Mouse (Mus musculus) megakaryocyte progenitor cell, adult 5-6 weeks (primary cell): Measurements from ENCODE around the gene Gpatch1. TPM values are rescaled to one million over a fixed set of nuclear protein-coding genes. Genes with fewer than 3 reads are reported as not detected.

Source experiments
- ATAC-seq: replicated peaks from 2 replicates; pipeline ENCODE4 v1.8.0; 2016; ENCODE audit warnings: mild to moderate bottlenecking, moderate TSS enrichment, inconsistent platforms; ENCODE audit not compliant: poor library complexity
- total RNA-seq, 2 experiments: library from RNA; stranded (forward) in 1 of 2; stranded (reverse) in 1 of 2; fragments of 157-497, 149-512 nt in 1 of 2; fragments of 200-1000 nt in 1 of 2; gene quantifications; 2 replicates each; pipeline versions ENCODE4 v1.2.3 to v1.2.4; 2015 to 2017

The Gpatch1 gene
- total RNA-seq (2015) (12.2 and 13.0 TPM in 2 replicates), total RNA-seq (2017) (14.0 and 17.2 TPM in 2 replicates)

DNA sequence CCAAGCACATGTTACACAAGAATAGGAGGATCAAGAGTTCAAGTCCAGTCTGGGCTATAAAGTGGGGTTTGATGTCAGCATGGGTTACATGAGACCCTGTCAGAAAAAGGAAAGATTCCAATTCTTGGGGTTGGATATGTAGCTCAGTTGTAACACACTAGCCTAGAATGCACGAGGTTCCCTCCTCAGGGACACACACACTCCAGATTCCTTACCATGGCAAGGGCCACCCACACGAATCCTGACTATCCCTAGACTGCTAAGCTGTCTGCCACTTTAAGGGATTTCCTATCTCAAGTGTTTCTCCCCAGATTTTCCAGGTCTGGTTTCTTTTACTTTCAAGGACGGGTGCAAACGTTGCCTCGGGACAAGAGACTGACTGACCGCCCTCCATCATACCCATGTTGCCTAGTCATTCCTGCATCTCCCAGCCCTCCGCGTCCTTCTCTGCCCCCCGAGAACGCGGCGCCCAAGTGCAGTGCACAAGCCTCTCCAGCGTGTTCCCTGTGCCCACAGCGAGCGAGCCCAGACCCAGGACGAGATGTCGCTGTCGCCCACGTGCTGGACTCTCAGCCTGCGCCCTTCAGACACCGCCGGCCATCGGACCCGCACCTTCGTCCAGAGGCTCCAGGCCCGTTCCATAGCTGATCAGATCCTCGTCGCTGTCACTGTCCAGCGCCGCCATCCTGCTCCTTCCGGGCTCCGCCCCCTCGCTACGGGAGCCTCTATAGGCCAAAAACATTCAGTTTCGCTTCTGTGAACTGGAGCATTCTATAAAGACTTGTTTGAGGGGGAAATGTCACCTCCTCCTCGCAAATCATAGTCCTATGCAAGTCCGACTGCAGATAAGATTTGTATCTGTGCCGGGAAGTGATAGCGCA lies at the start of gene Gpatch1:
Gpatch1 (minus strand) TSS at position 712 of the 881 bp plus-strand sequence.
- ATAC-seq, result peak; percentile 95

DNA sequence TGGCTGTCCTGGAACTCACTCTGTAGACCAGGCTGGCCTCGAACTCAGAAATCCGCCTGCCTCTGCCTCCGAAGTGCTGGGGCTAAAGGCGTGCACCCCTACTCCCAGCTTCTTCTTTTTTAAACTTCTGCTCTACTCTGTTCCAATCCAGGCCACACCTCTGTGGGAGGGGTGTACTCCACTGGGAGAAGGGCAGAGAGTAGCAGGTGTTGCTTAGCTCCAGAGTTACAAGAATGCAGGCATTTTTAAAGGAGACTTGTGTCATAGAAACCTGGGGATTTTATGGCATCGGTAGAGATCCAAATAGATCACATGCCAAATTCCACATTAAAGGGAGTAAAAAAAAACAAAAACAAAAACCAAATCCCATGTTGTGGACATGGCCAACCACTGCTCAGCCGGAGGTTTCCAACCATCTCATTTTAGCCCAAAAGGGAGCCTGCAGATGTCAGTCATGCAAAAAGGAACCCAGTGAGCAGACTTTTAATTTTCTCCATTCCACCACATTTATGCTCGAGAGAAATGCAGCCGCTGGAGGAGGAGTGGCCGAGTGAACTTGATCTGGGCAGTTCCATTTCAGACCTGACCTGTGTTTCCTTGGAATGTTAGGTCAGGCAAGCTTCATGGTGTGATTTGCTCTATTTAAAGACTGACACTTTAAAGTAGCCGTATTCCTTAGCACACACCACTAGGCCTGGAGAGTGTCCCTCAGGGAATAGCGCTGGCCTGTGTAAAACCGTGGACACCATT lies 47.1 kb upstream of the Gpatch1 start:
- ATAC-seq, result no peak

DNA sequence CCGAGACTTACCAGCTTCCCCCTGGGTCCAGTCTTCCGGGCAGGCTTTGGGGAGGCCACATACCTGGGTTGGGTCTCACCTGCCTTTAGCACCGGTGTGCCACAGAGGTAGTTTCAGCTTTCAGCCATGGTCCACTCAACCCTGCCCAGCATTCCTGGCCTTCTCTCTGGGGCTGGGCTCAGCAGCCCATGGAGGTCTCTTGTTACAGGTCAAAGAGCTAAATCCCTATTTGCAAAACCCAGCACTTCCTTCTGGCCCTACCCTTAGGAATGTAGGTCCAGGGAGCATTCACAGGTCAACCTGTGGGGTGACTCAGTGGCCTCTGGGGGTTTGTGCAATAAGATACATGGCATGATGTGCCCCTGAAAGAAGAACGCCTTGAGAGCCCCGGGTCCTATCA lies 44.6 kb upstream of the Gpatch1 start:
- ATAC-seq, result no peak

- no peak for ATAC-seq
These were observed 44.0 kb upstream of the Gpatch1 start for GRCm38 (mm10) chr7:35362253-35362652.

DNA sequence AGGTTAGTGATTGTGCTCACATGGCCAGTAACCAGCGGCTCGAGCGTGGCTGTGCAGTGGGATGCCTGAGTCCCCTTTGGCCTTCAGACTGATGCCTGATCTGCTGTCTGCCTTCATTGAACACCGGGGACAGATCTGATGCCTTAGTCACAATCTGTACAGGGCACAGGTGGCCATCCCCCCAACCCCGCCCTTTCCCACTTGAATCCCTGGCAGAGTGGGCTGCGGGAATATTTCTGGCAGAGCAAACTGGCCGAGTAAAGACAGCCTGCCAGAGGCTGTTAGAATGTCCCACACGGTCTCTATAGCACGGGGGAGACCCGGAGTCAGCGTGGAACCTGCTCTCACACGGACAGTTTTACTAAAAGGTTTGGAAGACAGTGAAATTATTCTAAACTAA lies 39.4 kb upstream of the Gpatch1 start:
- no peak for ATAC-seq

DNA sequence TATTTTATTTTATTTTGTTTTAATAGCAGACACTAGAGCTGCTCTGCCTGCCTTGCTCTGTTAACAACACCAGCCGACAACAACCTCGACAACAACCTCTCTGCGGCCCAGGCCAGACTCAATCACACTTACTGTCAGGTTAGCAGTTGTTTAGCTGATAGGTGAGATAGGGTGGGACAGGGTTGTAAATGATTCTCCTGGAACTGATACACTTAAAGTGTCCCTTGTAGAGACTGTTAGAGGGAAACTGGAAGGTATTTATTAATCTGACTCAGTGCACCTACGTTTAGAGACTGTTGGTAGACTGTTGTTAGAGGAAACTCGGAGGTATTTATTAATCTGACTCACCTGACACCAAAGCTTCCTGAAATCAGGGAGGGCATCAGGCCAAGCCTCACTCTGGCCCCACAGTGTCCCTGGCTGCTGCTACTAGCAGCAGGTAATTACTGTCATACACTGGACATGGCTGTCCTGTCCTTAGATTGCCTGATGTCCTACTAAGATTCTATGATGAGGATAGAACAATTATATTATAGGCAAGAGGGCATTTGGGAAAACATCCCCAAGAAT lies 37.1 kb upstream of the Gpatch1 start:
- ATAC-seq, result no peak

GRCm38 (mm10) chr7:35353306-35353705 lies 35.1 kb upstream of the Gpatch1 start:
- ATAC-seq, result no peak

DNA sequence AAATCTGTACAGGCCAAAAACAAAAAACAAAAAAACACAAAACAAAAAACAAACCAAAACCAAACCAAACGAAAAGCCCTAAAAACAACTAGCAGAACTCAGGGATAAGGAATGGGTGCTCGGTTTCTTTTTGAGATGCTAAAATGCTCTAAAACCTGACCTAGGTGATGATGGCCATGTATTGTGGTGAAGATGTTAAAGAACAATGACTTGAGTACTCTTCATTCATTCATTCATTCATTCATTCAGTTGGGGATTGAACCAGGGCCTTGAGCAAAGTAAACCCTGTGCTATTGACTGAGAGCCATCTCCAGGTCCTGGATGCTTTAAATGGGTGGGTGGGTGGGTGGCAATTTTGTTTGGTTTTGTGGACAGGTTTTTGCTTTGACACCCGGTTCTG lies 32.9 kb upstream of the Gpatch1 start:
- no peak for ATAC-seq

DNA sequence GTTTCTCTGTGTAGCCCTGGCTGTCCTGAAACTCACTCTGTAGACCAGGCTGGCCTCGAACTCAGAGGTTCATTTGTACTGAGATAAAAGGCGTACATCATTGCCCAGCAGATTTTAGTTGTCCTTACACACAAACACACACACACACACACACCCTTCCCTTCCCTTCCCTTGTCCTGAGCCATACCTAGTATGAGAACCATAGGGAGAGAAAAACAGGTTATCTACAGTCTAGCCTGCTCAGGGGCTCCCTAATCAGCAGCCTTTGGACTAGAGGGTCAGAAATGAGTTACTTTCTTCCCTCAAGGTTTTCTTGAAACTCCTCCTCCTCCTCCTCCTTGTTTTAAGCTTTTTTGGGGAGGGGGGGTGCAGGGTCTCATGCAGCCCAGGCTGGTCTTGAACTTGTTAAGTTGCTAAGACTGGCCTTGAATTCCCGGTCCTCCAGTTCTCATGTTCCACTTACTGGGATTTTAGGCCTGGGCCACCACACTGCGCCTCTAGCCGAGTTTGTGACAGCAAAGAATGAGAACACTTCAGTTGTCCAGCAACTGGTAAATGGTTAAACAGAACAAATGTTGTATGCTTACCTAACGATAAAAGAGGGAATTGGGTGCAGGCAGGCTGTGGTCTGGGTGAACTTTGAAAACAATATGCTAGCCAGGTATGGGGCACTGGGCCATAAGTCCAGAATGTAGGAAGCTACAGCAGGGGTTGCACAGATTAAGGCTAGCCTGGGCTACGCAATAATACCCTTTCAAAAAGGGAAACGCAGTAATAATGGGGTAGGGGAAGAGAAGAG lies 31.8 kb upstream of the Gpatch1 start:
- no peak for ATAC-seq

DNA sequence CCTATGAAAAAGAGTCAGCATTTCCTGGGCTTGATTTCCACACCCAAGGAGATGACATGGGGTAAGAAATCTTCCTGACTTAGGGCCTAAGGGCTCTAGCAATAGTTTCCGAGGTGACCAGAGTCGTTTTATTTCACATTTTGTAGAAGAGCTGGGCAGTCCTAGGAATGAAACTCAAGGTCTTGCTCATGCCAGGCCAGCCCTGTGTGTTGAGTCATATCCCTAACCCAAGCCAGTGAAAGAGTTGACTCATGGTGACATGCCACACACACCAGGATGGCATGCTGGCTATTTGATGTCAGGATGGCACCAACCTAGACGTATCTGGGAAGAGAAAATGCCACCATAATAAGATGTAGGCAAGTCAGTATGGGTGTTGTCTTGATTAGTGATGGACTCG lies 30.8 kb upstream of the Gpatch1 start:
- no peak for ATAC-seq

GRCm38 (mm10) chr7:35347918-35348700 lies 29.9 kb upstream of the Gpatch1 start:
- ATAC-seq, result no peak

DNA sequence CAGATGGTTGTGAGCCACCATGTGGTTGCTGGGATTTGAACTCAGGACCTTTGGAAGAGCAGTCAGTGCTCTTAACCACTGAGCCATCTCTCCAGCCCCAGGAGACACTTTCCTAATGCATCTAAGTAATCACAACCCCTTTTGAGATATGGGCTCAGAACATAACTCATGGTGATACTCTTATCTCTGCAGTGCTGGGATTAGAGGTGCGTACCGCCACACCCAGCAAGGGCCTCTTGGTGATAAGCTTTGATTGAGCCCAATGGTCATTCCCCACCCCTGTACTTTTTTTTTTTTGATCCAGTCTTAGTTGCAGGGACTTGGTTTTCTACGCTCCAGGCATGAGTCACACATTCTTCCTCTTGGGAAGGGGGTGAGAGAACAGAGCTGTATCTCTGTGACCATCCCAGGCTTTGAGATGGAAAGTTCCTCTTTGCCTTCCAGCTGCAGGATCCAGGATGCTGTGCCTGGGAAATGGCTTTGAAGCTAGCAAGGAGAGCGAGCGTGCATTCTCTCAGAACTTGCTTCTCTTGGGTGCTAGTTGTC lies 26.6 kb upstream of the Gpatch1 start:
- no peak for ATAC-seq

- ATAC-seq, result no peak
These were observed 24.3 kb upstream of the Gpatch1 start for GRCm38 (mm10) chr7:35342498-35342897.

- ATAC-seq, result no peak
These were observed 23.0 kb upstream of the Gpatch1 start for GRCm38 (mm10) chr7:35341282-35341681.

GRCm38 (mm10) chr7:35340196-35340595 lies 22.0 kb upstream of the Gpatch1 start:
- no peak for ATAC-seq

- ATAC-seq, result peak; percentile 20
These were observed 16.6 kb upstream of the Gpatch1 start for GRCm38 (mm10) chr7:35334527-35335452.

GRCm38 (mm10) chr7:35333692-35334526 lies 15.7 kb upstream of the Gpatch1 start, which contains the start of gene Rhpn2:
Gene Rhpn2, plus strand, starts transcription at chr7:35334170.
- ATAC-seq, result peak; percentile 89

DNA sequence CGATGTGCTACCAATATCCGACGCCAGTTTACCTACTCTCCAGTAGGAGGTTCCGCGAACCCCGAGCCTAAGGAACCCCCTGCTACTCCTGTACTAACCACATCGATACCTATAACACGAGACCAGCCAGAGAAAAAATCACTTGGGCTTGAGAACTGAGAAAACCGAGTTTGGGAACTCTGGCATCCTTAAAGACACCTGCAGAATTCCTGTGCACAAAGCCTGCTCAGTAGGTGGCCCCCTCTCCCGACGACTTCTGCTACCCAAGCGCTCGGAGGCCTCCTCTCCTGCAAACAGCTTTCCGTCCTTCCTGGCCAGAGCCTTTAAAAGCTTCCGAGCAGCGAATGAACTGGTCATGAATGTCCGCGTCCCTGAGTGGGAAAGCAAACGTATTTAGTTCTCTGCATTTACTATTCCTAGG lies 15.0 kb upstream of the Gpatch1 start:
- ATAC-seq, result peak; percentile 2; the same call in 1 of the 2 replicates
